Mouse (Mus musculus): ENCODE measurements around the gene Ankrd13a. TPM values are rescaled to one million over a fixed set of nuclear protein-coding genes. Genes with fewer than 3 reads are reported as not detected.

Ankrd13a gene
- polyA plus RNA-seq, 2 experiments, result 38.6 to 46.6 TPM

- Histone ChIP-seq H3K36me3 (replicated peaks; ENCODE audit: control insufficient read depth, insufficient read depth, low read depth) (peaks cover 48% of the 10 kb centered on the region), H3K9ac (replicated peaks) (no peak overlapping the region), H3K4me2 (ENCODE audit: low read depth) (no peak overlapping the region), H3K4me3 (ENCODE audit: insufficient read depth in 1 of 2, low read depth in 2 of 2, low read length in 2 of 2) (no peak overlapping the region), H3K4me1 (replicated peaks; ENCODE audit: control insufficient read depth in 2 of 2, insufficient read depth in 2 of 2, low read length in 1 of 2) (peaks cover 13 to 17% of the 10 kb centered on the region in 2 experiments), H3K27me3 (ENCODE audit: control insufficient read depth, insufficient read depth, low read length) (no peaks in the 10 kb centered on the region), H3K27ac (no peak overlapping the region), H3K9me3 (ENCODE audit: control insufficient read depth, low read length) (no peaks in the 10 kb centered on the region)
- TF ChIP-seq EP300 (IDR thresholded peaks at IDR 0.05; ENCODE audit: low read depth) (no peak), CTCF (IDR thresholded peaks at IDR 0.05; ENCODE audit: low read depth) (no peak)
- WGBS (ENCODE audit: insufficient replicate concordance), result 88% methylated on average over 6 of the region's 6 CpGs
- DNase-seq (ENCODE audit: low read depth in 3 of 3, low spot score in 3 of 3) (no peak), ATAC-seq (ENCODE audit: insufficient read depth) (no peak)
These were observed 27.4 kb downstream of the Ankrd13a start for GRCm38 (mm10) chr5:114801841-114802240.

DNA sequence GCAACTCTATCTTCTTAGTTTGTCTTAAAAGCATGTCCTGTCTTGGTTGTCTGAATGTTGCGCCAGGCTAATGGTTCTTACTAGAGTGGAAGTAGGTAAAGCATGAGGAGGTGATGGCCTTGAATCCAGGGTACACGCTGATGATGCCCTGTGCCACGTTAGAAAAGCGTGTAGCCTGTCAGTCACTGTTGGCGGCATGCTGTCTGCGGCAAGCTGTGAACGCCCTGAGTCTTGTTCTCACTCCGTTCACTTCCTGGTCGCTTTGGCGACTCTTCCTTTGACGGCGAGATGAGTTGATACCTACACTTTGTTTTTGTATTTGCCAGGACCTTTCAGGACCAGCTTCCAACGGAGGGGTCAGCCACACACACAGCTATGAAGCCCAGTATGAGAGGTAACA lies 28.8 kb downstream of the Ankrd13a start:
- no peak for TF ChIP-seq EP300 (IDR thresholded peaks at IDR 0.05; ENCODE audit: low read depth)
- no peak for TF ChIP-seq CTCF (IDR thresholded peaks at IDR 0.05; ENCODE audit: low read depth)
- ATAC-seq (ENCODE audit: insufficient read depth) (no peak), DNase-seq (ENCODE audit: low read depth in 3 of 3, low spot score in 3 of 3) (no peak)
- H3K4me1 ChIP-seq (replicated peaks; ENCODE audit: control insufficient read depth in 2 of 2, insufficient read depth in 2 of 2, low read length in 1 of 2), result peaks cover 26 to 31% of the 10 kb centered on the region in 2 experiments
- no peak overlapping the region for H3K4me3 ChIP-seq (ENCODE audit: insufficient read depth in 1 of 2, low read depth in 2 of 2, low read length in 2 of 2)
- H3K36me3 ChIP-seq (replicated peaks; ENCODE audit: control insufficient read depth, insufficient read depth, low read depth), result peaks cover 36% of the 10 kb centered on the region
- H3K27me3 ChIP-seq (ENCODE audit: control insufficient read depth, insufficient read depth, low read length), result no peaks in the 10 kb centered on the region
- WGBS (ENCODE audit: insufficient replicate concordance), result 81% methylated on average over 13 of the region's 13 CpGs
- no peak overlapping the region for H3K27ac ChIP-seq
- no peaks in the 10 kb centered on the region for H3K9me3 ChIP-seq (ENCODE audit: control insufficient read depth, low read length)
- H3K9ac ChIP-seq (replicated peaks), result no peak overlapping the region
- no peak overlapping the region for H3K4me2 ChIP-seq (ENCODE audit: low read depth)

- H3K4me1 ChIP-seq (replicated peaks; ENCODE audit: control insufficient read depth in 2 of 2, insufficient read depth in 2 of 2, low read length in 1 of 2), result peaks cover 26 to 39% of the 10 kb centered on the region in 2 experiments
- no peak for TF ChIP-seq CTCF (IDR thresholded peaks at IDR 0.05; ENCODE audit: low read depth)
- no peak for TF ChIP-seq EP300 (IDR thresholded peaks at IDR 0.05; ENCODE audit: low read depth)
- H3K9me3 ChIP-seq (ENCODE audit: control insufficient read depth, low read length), result no peaks in the 10 kb centered on the region
- ATAC-seq (ENCODE audit: insufficient read depth) (no peak), DNase-seq (ENCODE audit: low read depth in 3 of 3, low spot score in 3 of 3) (no peak)
- no peaks in the 10 kb centered on the region for H3K27me3 ChIP-seq (ENCODE audit: control insufficient read depth, insufficient read depth, low read length)
- H3K9ac ChIP-seq (replicated peaks), result no peak overlapping the region
- no peak overlapping the region for H3K27ac ChIP-seq
- H3K4me3 ChIP-seq (ENCODE audit: insufficient read depth in 1 of 2, low read depth in 2 of 2, low read length in 2 of 2), result no peak overlapping the region
- H3K36me3 ChIP-seq (replicated peaks; ENCODE audit: control insufficient read depth, insufficient read depth, low read depth), result peaks cover 34% of the 10 kb centered on the region
- H3K4me2 ChIP-seq (ENCODE audit: low read depth), result no peak overlapping the region
- WGBS (ENCODE audit: insufficient replicate concordance), result 91% methylated on average over 13 of the region's 13 CpGs
These were observed 29.9 kb downstream of the Ankrd13a start for GRCm38 (mm10) chr5:114804335-114804734.

DNA sequence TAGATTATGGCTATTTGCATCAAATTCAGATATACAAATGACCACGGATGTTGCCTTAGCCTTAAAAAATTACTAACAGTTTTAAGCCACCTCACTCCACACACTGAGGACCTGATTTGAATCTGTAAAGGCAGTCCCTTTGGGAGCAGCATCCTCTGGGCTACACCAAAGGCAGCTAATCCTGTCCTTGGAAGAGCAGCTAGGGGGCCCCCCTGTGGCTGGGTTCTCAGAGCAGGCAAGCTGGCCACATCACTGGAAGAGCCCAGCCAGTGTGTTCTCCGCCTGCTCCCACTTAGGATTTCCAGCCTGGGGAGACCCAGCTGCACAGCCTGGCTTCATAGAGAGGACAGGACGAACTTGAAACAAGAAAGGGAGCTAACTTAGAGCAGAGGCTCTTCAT lies 30.5 kb downstream of the Ankrd13a start:
- WGBS (ENCODE audit: insufficient replicate concordance), result 55% methylated on average over 3 of the region's 3 CpGs
- no peak for ATAC-seq (ENCODE audit: insufficient read depth)
- Histone ChIP-seq H3K4me1 (replicated peaks; ENCODE audit: control insufficient read depth in 2 of 2, insufficient read depth in 2 of 2, low read length in 1 of 2) (peaks cover 30 to 45% of the 10 kb centered on the region in 2 experiments), H3K27me3 (ENCODE audit: control insufficient read depth, insufficient read depth, low read length) (no peaks in the 10 kb centered on the region), H3K9me3 (ENCODE audit: control insufficient read depth, low read length) (no peaks in the 10 kb centered on the region), H3K4me3 (ENCODE audit: insufficient read depth in 1 of 2, low read depth in 2 of 2, low read length in 2 of 2) (no peak overlapping the region), H3K27ac (no peak overlapping the region), H3K36me3 (replicated peaks; ENCODE audit: control insufficient read depth, insufficient read depth, low read depth) (peaks cover 33% of the 10 kb centered on the region), H3K9ac (replicated peaks) (no peak overlapping the region), H3K4me2 (ENCODE audit: low read depth) (no peak overlapping the region)
- TF ChIP-seq CTCF (IDR thresholded peaks at IDR 0.05; ENCODE audit: low read depth) (peak; percentile 61), EP300 (IDR thresholded peaks at IDR 0.05; ENCODE audit: low read depth) (no peak)
- DNase-seq (ENCODE audit: low read depth in 3 of 3, low spot score in 3 of 3), result no peak

GRCm38 (mm10) chr5:114805436-114806350 lies 31.2 kb downstream of the Ankrd13a start:
- no peak for TF ChIP-seq EP300 (IDR thresholded peaks at IDR 0.05; ENCODE audit: low read depth)
- no peak for TF ChIP-seq CTCF (IDR thresholded peaks at IDR 0.05; ENCODE audit: low read depth)
- peaks cover 30% of the 10 kb centered on the region for H3K36me3 ChIP-seq (replicated peaks; ENCODE audit: control insufficient read depth, insufficient read depth, low read depth)
- no peak overlapping the region for H3K4me3 ChIP-seq (ENCODE audit: insufficient read depth in 1 of 2, low read depth in 2 of 2, low read length in 2 of 2)
- H3K27ac ChIP-seq, result no peak overlapping the region; the same call in 1 of the 2 replicates
- DNase-seq (ENCODE audit: low read depth in 3 of 3, low spot score in 3 of 3) (no peak), ATAC-seq (ENCODE audit: insufficient read depth) (no peak)
- H3K4me1 ChIP-seq (replicated peaks; ENCODE audit: control insufficient read depth in 2 of 2, insufficient read depth in 2 of 2, low read length in 1 of 2), result peaks cover 30 to 45% of the 10 kb centered on the region in 2 experiments
- H3K4me2 ChIP-seq (ENCODE audit: low read depth), result no peak overlapping the region
- WGBS (ENCODE audit: insufficient replicate concordance), result 46% methylated on average over 15 of the region's 15 CpGs
- H3K9me3 ChIP-seq (ENCODE audit: control insufficient read depth, low read length), result no peaks in the 10 kb centered on the region
- no peak overlapping the region for H3K9ac ChIP-seq (replicated peaks)
- H3K27me3 ChIP-seq (ENCODE audit: control insufficient read depth, insufficient read depth, low read length), result no peaks in the 10 kb centered on the region
